Mouse (Mus musculus): ENCODE results near the gene Zzef1.

DNA sequence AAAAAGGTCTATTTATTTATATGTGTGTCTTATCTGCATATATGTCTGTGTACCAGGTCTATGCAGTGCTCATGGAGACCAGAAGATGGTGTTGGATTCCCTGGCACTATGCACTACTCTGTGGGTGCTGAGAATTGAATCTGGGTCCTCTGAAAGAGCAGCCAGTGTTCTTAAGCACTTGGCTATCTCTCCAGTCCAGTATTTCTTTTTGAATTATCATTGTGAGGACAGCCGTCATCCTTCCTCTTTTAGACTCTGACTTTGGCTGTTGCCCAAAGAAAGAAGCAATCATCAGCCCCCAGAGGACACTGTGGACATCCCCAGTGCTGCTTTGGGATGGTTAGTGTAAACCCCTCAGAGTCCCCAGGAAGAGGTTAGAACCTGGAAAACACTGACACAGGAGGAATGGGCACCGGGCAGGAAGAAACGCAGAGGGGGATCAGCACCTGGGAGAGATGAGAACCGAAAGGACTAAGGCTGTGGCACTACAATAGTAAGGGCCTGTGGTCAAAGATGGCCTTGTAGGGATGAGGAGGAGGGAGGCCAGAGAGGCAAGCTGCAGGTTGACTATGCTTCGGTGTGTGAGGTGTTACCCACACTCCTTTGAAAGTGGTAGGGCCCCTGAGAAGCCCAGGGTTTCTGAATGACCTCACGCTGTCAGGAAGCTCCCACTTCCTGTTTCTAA is 150.0 kb downstream of the Zzef1 start:
- TF ChIP-seq CTCF (conservative IDR thresholded peaks at IDR 0.05 in 1 of 2, IDR thresholded peaks at IDR 0.05 in 1 of 2; ENCODE audit: low read depth in 2 of 2, low read length in 2 of 2) (peak in 1 of 2 experiments; percentile 45; a peak in 1 of 4 replicates), MXI1 (IDR thresholded peaks at IDR 0.05; ENCODE audit: low read depth, low read length) (no peak), SIN3A (IDR thresholded peaks at IDR 0.05; ENCODE audit: low read length) (no peak), USF2 (conservative IDR thresholded peaks at IDR 0.05; ENCODE audit: low read depth, low read length) (no peak), EP300 (IDR thresholded peaks at IDR 0.05; ENCODE audit: low read length) (peak; percentile 77), IRF4 (IDR thresholded peaks at IDR 0.05; ENCODE audit: low read depth, low read length) (peak; percentile 91), POLR2A (IDR thresholded peaks at IDR 0.05; ENCODE audit: low read depth, low read length) (no peak), KAT2A (IDR thresholded peaks at IDR 0.05; ENCODE audit: insufficient replicate concordance, low read length) (peak; percentile 56; the same call in 1 of the 2 replicates)

Data from CH12.LX (cell line).